In genomic region chr19:56336321-56336720, GRCm38 (mm10) we compare ENCODE assay signal across 27 mouse cellular contexts. TPM values are rescaled to one million over a fixed set of nuclear protein-coding genes. Genes with fewer than 3 reads are reported as not detected.
DNase-seq lines count a peak whose midpoint lies in the region; TF ChIP-seq lines count a peak whose summit lies in the region.
"Had no signal": no experiment of that assay in that cellular context is flagged by ENCODE, and none has a peak within 500 bp of the region (broad histone marks: within the 10 kb centered on the region; RNA-seq: fewer than 3 reads in every experiment).

No protein-coding gene starts in this region.

- intact Hi-C loops in gastrocnemius, adult 2 months (cut with DNase I), result no loop called here

- no peak overlapping the region for H3K4me3 ChIP-seq in gastrocnemius, adult 2 months
- H3K4me3 ChIP-seq: embryonic facial prominence, embryonic 10.5 days; embryonic facial prominence, embryonic 13.5 days; erythroblast, embryonic 14.5 days; forebrain, embryonic 12.5 days; forebrain, embryonic 15.5 days; hindbrain, embryonic 12.5 days; hindbrain, embryonic 15.5 days had no signal

- DNase-seq in gastrocnemius, adult 2 months, result no peak
- no peak for DNase-seq in gastrocnemius, adult 8-10 months (ENCODE audit: low spot score in 2 of 2)
- DNase-seq in kidney, adult 18-20 months, result peak; percentile 41
- DNase-seq in kidney, postnatal 10 days, result no peak
- DNase-seq in kidney, adult 9 months, result peak; percentile 83
- DNase-seq in kidney, postnatal 4 days, result no peak
- peak; percentile 21 for DNase-seq in kidney, postnatal 14 days
- no peak for DNase-seq in neural tube, embryonic 10.5 days (ENCODE audit: extremely low spot score, low spot score)
- DNase-seq: adrenal gland, adult 8-10 months; adrenal gland, postnatal 25 days; cerebellum, adult 11-12 months; cerebellum, adult 8-10 months; cerebellum, postnatal 10 days; cerebellum, postnatal 36 days; embryo, embryonic 11 days had no signal

- no peak for TF ChIP-seq CTCF in gastrocnemius, adult 2 months (IDR thresholded peaks at IDR 0.05)

- H3K27ac ChIP-seq in gastrocnemius, adult 2 months, result peak overlapping the region; percentile 66
- H3K27ac ChIP-seq: embryonic facial prominence, embryonic 10.5 days; embryonic facial prominence, embryonic 13.5 days; forebrain, embryonic 12.5 days; forebrain, embryonic 15.5 days; hindbrain, embryonic 12.5 days; hindbrain, embryonic 15.5 days had no signal

RNA-seq across cellular contexts. Expression of gene Habp2, which starts 49.4 kb away (rescaled TPM):
- total RNA-seq in gastrocnemius, adult 2 months (2021), result not detected
- under 1 TPM in 1 of 4 experiments, not detected in 3; 0.16 TPM for total RNA-seq in gastrocnemius, adult 8-10 months (2022)
- total RNA-seq: adrenal gland, adult 8-10 months; adrenal gland, postnatal 25 days; gastrocnemius, adult 18-20 months; gastrocnemius, postnatal 25 days; heart, adult 8-10 months; heart, postnatal 25 days; hematopoietic stem cell, adult 5-6 weeks had no signal

RNA-seq across cellular contexts. Expression of gene Nrap, which starts 53.5 kb away (rescaled TPM):
- total RNA-seq in gastrocnemius, adult 2 months (2021), result 100 to 1,000 TPM; 675 to 914 TPM
- total RNA-seq in gastrocnemius, adult 8-10 months (2022), result 100 to 1,000 TPM; 779 to 919 (median 871) TPM

Comparison
In these comparisons a context has a peak if more than half of its experiments do, and no peak if none do; other contexts are left out.
1. DNase-seq: peak in kidney, adult 18-20 months (single experiment), kidney, adult 9 months (single experiment) and kidney, postnatal 14 days (single experiment); none in gastrocnemius, adult 2 months (single experiment), gastrocnemius, adult 8-10 months (0 of 2), kidney, postnatal 10 days (single experiment), kidney, postnatal 4 days (0 of 2) and neural tube, embryonic 10.5 days (single experiment).